Mouse (Mus musculus): ENCODE measurements around the gene Slc25a33. TPM values are rescaled to one million over a fixed set of nuclear protein-coding genes. Genes with fewer than 3 reads are reported as not detected.

Slc25a33 gene
- 5.5 and 6.9 TPM in 2 replicates for polyA plus RNA-seq (2012)

DNA sequence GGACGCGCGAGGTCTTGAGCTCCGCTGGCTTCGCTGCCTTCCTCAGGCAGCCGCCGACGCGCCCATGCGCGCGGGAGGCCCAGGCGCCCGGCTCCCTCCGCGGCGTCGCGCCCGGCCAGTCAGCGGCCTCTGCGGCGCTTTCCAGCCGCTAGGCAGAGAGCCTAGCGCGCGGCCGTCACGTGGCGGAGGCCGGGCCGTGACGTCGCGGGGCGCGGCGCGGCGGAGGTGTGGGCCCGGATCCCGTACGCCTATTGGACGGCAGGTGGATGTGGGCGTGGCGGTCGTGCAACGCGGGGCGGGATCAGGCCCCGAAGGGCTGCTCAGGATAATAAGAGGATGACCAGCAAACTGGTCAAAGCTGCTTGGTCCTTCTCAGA lies at the start of gene Slc25a33:
TSS of gene Slc25a33 (minus strand) at position 184 of the 377 bp plus-strand sequence.
- no peak for TF ChIP-seq GATA1 (IDR thresholded peaks at IDR 0.05; ENCODE audit: low read length)

DNA sequence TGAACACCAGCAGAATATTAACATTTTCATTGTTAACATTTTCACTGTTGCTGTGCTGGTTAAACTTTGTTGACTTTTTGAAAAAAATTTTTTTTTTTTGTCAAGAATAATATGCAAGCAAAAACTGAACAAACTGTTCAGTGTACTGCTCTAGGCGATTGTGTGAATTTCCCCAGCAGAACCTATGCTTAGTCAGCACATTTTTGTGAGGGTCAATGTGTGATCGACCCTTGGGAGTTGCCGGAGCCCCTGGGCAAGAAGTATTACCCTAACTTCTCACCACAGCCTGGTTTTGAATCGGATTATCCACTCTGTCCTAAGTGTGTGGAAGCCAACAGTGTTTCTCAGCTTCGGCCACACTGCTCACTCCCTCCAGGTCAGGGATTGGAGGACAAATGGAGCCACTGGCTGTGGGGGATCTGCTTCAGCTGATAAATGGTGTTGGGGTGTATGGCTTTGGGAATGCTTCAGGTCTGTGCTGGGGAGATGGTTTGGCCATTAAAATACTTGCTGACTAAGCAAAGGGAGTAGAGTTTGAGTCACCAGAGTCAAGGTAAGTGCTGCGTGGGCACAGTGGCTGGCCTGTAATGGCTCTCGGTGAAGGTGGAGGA lies 48.6 kb upstream of the Slc25a33 start:
- no peak for TF ChIP-seq GATA1 (IDR thresholded peaks at IDR 0.05; ENCODE audit: low read length)

DNA sequence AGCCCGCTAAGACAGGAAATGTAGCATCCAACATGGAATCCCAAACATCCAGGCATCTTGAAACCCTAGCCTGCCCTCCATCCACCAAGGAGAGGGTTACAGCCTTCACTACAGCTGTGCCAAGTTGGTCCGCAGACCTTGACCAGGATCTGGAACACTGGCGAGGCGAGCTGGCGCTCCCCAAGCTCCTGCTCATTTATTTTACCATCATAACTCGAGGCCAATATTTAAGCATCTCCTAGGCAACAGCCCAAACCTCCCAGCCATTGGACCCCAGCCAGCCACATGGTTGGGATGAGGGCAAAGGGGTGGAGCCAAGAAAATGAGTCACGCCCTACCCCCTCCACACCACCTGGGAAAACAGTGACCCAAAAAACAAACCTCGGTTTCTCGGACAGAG lies 48.0 kb upstream of the Slc25a33 start:
- no peak for TF ChIP-seq GATA1 (IDR thresholded peaks at IDR 0.05; ENCODE audit: low read length)

DNA sequence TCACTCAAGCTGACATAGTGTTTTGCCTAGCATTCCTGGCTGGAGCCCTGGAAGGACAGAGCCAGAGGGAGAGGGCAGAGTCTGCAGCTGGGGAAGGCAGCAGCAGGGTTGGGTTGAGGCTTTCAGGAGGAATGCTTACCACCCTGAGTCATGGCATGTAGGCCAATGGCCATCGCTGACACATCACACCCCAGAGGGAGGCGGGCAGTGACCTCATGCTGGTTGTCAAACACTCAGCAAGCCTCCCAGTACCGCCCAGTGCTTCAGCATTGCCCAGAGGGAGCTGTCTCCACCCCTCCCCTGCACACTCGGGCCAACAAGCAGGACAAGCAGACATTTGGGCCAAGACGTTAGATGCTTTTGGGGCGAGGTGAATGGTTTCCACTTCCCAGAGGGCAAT lies 46.5 kb upstream of the Slc25a33 start:
- no peak for TF ChIP-seq GATA1 (IDR thresholded peaks at IDR 0.05; ENCODE audit: low read length)

DNA sequence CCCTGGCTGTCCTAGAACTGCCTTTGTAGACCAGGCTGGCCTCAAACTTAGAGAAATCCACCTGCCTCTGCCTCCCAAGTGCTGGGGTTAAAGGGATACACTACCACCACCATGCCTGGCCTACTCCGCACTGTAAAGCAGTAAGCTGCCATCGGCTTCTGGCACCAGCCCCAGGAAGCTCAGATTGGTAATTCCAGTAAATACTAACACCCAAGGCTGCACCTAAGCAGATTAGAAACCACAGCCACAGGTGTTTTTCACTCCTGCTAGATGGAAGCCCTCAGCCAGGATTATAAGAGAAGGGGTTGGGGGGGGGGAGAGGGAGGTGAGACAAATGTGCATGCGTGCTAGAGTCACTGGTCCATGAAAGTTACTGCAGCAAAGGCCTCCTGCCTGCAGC lies 45.1 kb upstream of the Slc25a33 start:
- TF ChIP-seq GATA1 (IDR thresholded peaks at IDR 0.05; ENCODE audit: low read length): no peak

DNA sequence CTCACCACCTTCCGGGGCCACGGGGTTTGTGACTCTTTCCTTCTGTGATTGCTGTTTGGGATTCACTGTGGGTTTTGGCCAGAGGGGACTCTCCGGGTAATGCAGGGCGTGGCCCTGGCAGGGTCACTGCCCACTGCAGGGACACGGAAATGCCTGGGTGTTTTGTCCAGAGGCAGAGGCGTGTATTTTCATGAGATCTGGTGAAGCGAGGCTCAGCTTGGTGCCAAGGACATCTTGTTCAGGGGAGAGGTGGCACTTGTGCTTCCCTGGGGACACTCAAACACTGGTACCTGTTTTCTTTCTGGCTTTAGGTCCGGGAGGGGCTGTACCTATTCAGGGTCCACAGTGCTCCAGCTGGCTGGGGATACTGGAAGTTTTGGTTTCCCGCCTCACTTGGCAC lies 42.5 kb upstream of the Slc25a33 start:
- TF ChIP-seq GATA1 (IDR thresholded peaks at IDR 0.05; ENCODE audit: low read length): no peak

DNA sequence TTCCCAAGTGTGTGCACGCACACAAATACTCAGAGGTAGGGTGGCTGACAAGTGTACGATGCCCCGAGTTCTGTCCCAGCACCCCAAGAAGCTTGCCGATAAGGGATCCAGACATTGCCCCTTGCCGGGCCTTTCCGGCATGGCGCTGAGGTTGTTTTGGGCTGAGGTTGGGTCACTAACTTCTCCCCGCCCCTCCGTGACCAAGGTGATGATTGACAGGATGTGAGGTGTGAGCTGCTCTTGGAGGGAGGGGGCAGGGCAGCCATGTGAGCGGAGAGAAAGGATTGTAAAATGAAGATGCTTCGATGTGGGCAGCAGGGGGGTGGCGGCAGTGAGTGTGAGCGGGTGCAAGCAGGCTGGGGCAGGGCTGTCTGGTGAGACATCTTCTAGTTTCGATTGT lies 41.5 kb upstream of the Slc25a33 start:
- no peak for TF ChIP-seq GATA1 (IDR thresholded peaks at IDR 0.05; ENCODE audit: low read length)

DNA sequence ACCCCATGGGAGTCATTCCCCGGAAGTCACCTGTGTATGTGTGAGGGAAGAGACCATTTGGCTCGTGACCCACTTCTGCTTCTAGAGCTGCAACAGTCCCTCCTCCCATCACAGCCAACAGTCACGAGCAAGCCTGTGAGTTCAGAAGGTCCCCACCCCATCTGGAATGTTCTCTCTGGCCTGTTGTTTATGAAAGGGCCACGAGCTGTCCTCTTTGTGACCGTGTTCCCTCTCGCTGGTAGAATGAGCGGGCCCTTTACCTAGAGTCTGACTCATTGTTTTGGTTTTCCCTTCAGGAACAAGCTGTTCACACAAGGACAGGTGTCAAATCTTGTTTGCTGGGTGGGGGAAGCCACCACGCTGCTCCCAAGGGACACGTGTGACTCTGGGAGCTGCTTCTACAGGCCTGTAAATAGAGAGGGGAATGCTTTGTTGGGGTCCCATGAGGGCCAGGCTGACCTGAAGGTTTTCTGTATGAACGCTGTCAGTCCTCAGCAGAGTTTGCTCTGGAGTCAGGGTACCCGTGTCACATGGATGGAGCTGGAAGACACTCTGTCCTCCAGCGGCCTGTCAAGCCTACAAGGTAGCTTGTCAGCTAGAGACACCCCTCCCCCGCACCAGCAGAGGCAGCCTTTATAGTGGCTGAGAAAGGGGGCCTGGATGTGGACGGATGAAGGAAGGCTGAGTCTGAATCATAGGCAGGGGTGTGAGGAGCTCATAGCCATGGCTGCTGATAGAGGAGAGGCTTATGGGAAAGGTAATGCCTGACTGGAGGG lies 39.5 kb upstream of the Slc25a33 start:
- TF ChIP-seq GATA1 (IDR thresholded peaks at IDR 0.05; ENCODE audit: low read length): no peak

DNA sequence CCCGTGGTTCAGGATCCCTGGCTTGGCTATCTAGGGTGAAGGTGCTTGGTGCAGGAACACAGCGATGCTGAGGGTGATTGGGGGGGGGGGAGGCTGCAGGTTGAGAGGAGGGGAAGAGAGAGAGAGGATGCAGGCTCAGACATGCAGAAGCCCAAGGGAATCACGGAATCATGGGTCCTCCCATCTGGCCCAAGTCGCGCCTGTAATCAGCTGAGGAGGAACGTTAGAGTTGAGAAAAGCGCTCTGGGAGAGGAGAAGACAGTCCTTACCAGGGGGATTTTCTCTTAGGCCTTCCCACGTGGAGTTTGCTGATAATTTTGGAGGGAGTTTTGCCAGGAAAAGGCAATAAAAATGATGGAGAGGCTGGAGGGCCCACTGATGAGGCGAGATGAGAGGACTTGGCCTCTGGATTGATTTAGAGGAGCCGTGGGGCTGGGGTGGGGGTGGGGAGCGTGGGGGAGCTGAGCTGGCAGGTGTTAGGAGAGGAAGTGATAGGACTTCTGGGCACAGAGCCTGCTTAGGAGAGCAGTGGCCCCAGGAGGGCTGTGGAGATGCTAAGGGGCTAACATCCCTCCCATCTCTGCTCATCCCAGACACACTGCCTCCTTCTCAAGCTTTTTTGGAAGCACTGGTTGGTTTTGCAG lies 34.6 kb upstream of the Slc25a33 start:
- TF ChIP-seq GATA1 (IDR thresholded peaks at IDR 0.05; ENCODE audit: low read length): no peak

DNA sequence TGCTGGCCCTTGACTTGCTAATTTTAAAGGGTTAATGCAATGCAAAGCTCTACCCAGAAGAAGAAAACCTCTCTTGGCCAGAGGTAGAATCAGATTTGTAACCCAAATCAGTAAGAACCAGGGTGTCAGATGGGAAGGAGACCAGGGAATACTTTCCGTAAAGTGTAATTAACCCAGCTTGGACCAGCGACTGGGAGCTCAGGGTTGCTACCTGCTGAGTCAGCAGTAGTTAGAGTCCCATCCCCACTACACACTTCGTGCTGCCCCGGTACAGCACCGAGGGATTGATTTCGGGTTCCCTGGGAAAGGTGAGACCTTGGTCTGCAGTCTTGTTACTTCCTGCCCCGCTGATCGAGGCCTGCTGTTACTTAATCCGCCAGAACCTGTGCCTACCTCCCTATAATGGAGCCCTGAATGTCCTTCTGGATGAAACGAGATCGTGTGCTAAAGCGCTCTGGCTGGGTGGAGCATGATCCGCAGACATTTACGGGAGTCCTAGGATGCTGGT lies 34.0 kb upstream of the Slc25a33 start:
- TF ChIP-seq GATA1 (IDR thresholded peaks at IDR 0.05; ENCODE audit: low read length): no peak

DNA sequence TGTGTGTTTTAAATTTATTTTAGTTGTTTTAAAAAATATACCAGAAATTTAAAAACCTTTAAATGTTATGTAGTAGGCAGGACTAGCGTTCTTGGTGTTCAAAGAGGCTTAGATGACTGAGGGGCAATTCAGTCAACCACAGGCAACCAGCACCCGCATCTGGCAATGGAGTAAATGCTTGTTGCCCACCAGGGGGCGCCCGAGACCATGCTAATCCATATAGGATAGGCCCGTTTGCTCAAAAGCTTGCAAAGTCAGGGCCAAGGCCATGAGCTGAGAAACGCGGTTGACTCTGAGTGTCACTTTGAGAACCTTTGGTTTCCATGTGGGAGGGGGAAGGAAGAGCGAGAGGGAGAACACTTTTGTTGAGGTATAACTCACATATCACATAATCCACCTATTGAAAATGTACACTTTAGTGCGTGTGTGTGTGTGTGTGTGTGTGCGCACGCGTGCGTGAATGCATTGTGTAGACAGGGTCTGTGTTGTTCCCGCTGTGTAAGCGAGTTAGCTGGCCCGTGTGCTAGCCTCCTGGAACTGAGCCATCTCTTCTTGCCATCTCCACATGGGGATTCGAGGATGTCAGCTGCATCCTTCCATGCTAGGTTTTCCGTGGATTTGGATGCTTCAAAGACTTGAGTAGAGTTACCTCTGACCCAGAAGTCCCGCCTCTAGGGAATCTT lies 32.8 kb upstream of the Slc25a33 start:
- no peak for TF ChIP-seq GATA1 (IDR thresholded peaks at IDR 0.05; ENCODE audit: low read length)

DNA sequence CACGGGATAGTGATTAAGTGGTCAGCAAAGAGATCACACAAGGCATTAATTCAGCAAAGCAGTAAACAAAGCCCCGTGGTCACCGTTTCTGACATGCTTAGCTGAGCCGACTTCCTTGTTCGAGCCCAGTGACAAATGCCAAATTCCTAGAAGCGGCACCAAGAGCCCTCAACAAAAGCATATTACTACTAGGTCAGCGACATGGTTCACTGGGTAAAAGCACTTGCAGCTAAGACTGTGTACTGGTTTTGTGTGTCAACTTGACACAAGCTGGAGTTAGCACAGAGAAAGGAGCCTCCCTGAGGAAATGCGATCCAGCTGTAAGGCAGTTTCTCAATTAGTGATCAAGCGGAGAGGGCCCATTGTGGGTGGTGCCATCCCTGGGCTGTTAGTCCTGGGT lies 28.2 kb upstream of the Slc25a33 start:
- TF ChIP-seq GATA1 (IDR thresholded peaks at IDR 0.05; ENCODE audit: low read length): no peak

DNA sequence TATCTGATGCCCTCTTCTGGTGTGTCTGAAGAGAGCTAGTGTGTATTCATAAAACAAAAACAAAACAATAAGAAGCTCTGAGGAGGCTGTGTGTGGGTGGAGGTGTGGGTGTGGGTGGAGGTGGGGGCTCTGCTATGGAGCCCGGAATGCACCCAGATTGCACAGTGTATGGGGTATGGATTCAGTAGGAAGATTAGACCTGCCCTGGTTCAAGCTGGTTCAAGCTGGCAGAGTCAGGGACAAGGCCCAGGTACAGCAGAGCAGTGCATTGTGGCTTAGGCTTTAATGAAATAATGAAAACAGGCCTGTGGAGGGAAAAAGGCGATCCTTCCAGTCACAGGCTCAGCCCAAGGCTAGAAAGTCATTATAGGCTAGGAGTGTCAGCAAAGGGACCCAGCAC lies 26.5 kb upstream of the Slc25a33 start:
- TF ChIP-seq GATA1 (IDR thresholded peaks at IDR 0.05; ENCODE audit: low read length): no peak

DNA sequence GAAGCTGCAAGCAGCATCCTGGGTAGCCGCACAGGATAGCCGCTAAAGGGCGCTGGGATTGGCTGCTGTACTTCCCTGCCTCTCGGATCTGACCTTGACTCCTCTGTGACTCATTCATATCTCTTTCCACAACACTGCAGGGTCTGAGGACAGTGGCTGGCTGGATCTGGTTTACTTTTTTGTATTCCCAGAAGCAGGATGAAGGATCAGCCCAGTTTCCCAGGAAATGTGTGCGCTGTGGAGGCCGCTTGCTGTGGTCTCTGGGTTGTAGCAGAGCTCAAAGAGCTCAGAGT lies 26.0 kb upstream of the Slc25a33 start:
- no peak for TF ChIP-seq GATA1 (IDR thresholded peaks at IDR 0.05; ENCODE audit: low read length)

DNA sequence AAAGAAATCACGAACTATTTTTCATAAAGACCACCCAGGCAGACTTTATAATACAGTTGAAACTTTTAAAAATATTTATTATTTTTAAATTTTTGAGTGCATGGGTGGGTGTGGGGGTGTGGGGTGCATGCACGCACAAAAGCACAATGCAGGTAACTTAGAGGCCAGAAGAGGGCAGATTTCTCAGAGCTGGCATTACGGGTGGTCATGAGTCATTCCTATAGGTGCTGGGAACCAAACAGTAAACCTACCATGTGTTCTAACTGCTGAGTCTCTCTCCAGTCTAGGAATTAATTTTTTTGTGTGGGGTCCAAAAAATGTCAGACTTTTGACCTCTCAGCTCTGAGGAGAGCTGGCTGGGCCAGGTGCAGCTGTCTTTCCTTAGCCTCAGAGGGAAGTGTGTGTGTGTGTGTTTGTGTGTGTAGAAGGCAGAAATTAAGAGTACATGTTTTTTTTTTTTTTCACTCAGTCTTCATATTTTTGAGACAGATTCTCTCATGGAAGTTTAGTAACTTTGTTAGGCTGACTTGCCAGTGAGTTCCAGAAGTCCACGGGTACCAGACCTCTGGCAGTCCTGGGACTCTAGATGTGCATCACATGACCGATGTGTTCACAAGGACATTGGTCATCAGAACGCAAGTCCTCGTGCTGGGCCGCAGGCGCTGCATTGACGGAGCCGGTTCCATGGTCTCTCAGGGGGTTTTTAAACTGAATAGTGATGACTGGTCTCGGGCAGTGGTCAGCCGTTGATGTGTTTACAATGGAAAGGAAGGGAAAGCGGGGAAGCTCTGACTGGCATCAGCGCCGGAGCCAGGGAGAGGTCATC lies 25.5 kb upstream of the Slc25a33 start:
- no peak for TF ChIP-seq GATA1 (IDR thresholded peaks at IDR 0.05; ENCODE audit: low read length)

Measured in G1E-ER4 (cell line).